Mouse (Mus musculus) hindlimb bud, embryonic 11.5 days (tissue): ENCODE data around the gene Apol7e.
"Not testable (repeated sequence)": the region's sequence is repeated elsewhere in the genome, so short reads cannot be mapped to it uniquely, and the experiment has no call there.

ENCODE experiments used
- DNase-seq: peaks from one replicate; pipeline ENCODE4 v3.0.0-alpha.2; 2012; ENCODE audit warnings: low read depth, low spot score; ENCODE audit errors: extremely low spot score

Gene Apol7e

DNA sequence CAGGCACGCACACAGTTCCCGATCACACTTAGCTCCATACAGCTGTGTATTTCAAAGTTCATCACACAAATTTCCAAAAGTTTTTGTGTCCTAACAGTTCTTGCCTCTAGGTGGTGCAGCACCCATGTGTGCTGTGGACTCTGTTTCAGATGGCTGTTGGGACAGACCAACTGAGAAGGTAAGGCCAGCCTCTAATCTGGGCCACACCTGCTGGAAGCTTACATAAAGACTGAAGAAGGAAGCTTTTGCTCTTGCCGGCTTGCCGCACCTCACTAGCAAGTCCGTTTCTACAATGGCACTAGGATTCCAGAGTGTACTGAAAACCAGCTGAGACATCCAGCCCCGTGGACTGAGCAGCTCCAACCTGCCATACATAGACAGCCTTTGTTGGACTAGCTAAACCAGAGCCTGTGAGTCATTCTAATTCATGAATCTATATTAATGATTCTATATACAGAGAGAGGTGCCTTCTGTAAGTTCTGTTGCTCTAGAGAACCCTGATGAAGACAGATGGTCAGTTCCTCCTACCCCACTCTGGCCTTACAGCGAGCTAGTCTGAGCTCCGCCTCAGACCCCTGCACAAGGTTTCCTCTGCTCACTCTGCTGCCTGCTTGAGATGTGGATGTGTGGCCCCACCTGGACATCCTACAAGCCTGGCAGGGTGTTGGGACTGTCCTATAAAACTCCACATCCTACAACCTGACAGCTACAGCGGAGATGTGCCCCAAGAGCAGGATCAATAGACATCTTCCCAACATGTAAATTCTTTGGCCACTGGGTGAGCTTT, 42.0 kb downstream of the Apol7e start:
- DNase-seq: no peak

- DNase-seq: not testable (repeated sequence)
These were observed 42.9 kb downstream of the Apol7e start for GRCm38 (mm10) chr15:77741556-77741955.

DNA sequence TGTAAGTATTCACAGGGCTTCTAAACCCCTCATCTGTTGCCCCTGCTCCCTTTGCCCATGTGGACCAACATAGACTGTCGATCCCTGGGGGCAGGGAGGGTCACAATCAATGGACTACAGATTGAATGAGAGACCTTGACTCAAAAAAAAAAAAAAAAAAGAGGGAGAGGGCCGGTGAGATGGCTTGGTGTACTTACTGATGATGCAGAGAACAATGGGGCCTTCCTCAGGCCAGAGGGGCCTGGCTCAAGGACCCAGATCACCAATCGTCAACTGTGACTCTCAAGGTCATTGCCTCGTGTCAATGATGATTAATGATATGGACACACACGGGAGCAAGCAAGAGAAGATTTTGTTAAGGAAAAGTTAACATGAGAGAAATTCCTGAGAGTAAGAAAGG, 46.0 kb downstream of the Apol7e start:
- DNase-seq: no peak

- DNase-seq: no peak
These were observed 46.4 kb downstream of the Apol7e start for GRCm38 (mm10) chr15:77745081-77745480.

GRCm38 (mm10) chr15:77746326-77746725, 47.7 kb downstream of the Apol7e start:
- DNase-seq: no peak

- DNase-seq: no peak
These were observed 49.8 kb downstream of the Apol7e start for GRCm38 (mm10) chr15:77748414-77748813.

- no peak for DNase-seq
These were observed 51.1 kb downstream of the Apol7e start for GRCm38 (mm10) chr15:77749717-77750116.

DNA sequence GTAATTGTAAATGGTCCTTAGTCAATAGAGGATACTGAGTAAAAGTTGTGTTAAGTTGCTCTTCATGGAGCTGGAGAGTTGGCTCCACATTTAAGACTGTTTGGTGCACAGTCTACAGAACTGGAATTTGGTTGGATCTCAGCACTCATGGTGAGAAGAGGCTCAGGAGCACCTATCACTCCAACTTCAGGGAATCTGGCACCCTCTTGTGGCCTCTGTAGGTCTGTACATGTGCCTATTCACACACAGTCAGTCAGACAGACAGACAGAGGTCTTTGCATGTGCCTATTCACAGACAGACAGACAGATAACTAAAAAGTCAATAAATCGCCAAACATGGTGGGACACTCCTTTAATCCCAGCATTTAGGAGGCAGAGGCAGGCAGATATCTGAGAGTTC, 51.8 kb downstream of the Apol7e start:
- DNase-seq: no peak

GRCm38 (mm10) chr15:77752443-77752842, 53.8 kb downstream of the Apol7e start:
- no peak for DNase-seq

DNA sequence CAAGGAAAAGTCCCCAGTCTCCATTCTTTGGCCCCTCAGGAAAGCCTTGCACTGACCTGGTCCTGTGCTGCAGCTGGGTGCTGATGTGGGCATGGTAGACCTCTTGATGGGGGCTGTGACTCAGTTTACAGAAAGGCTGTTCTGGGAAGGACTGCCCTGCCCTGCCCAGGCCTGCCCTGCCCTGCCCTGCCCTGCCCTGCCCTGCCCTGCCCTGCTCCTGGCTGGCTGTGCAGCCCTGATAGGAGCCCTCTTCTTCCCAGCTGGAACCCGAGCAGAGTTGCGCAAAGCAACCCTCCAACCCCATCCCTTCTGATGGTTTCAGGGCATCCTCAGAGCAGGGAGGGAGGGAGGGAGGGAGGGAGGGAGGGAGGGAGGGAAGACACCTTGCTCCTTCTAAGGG, 56.5 kb downstream of the Apol7e start:
- no peak for DNase-seq

DNA sequence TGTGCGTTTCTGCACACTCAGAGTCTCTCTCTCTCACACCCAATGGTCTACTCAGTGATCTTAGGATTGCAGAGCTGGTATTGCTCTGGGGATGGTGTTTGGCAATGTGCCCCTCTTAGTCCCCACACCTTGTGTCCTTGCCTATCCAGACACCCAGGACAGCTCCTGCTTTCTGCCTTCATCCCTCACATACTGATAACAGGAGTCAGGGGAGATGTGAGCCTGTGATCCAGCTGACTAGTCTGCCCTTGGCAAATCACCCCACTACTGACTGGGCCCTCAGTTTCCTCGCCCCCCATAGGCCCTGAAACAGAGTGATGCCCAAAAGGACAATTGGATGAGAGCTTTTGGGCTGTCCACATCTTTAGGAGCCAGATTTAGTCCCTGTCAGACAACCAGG, 57.4 kb downstream of the Apol7e start:
- DNase-seq: no peak

GRCm38 (mm10) chr15:77756848-77757247, 58.2 kb downstream of the Apol7e start, which contains the start of gene Apol8:
TSS of gene Apol8 (minus strand) at chr15:77757003.
- DNase-seq: peak; percentile 26

- no peak for DNase-seq
These were observed 59.0 kb downstream of the Apol7e start for GRCm38 (mm10) chr15:77757586-77758226.

GRCm38 (mm10) chr15:77760037-77760436, 61.4 kb downstream of the Apol7e start:
- DNase-seq: no peak

DNA sequence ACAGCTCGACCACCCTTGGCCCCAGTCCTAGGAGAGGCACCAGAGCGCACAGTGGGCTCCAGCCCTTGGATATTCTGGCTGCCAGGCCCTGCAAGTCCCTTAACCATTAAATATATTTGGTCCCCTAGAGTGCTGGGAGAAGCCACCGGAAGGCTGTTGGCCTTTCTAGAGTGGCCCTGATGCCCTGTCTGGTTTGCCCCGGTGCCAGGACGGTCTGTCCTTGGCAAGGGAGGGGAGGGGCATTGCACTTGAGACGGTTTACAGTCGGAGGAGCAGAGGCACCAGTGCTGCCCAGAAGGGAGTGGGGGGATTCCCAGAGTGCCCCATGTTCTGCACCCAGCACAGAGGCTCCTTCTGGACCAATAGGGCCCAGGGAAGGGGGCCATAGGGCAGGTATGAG, 62.4 kb downstream of the Apol7e start:
- DNase-seq: no peak

- DNase-seq: no peak
These were observed 63.1 kb downstream of the Apol7e start for GRCm38 (mm10) chr15:77761561-77762380.

- no peak for DNase-seq
These were observed 64.4 kb downstream of the Apol7e start for GRCm38 (mm10) chr15:77763050-77763449.

DNA sequence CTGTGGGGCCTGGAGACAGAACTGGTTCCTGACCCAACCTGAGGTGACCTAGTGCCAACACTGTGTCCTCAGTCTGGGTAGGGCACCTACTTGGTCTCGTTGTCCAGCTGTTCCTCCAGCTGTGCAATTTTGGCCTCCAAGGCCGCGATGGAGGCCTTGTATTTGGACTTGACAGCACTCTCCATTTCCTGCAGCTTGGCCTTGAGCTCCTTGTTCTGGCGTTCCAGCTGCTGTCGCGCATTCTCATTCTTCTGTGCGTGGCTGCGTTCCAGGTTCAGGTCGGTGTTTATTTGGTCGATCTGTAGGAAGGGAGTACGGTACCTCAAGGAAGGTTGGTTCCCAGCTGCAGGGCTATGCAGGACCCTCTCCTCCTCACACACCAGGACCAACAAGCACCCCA, 65.0 kb downstream of the Apol7e start:
- no peak for DNase-seq

GRCm38 (mm10) chr15:77764391-77765006, 65.8 kb downstream of the Apol7e start:
- no peak for DNase-seq

DNA sequence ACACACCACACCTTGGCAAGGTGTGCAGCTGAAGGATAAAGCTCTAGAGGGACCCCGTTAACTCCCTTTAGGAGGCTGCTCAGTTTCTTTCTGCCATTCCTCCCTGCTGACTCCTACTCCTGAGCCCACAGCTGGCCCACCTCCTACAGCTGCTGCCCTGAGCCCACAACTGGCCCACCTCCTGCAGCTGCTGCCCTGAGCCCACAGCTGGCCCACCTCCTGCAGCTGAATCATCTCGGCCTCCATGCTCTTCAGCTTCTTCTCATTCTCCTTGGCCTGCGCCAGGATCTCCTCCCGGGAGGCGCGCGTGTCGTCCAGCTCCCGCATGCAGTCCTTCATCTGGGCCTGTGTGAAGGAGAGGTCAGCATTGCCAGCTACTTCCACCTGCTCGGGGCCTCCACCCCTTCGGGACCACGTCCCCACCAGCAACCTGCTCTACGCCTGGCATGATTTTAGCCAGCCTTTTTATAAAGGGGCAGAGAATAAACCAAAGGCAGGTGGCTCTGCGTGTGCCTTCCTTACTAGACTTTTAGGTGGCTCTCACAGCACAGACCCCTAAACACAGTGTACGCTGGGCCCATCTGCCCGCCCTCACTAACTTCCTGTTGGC, 66.9 kb downstream of the Apol7e start:
- no peak for DNase-seq

DNA sequence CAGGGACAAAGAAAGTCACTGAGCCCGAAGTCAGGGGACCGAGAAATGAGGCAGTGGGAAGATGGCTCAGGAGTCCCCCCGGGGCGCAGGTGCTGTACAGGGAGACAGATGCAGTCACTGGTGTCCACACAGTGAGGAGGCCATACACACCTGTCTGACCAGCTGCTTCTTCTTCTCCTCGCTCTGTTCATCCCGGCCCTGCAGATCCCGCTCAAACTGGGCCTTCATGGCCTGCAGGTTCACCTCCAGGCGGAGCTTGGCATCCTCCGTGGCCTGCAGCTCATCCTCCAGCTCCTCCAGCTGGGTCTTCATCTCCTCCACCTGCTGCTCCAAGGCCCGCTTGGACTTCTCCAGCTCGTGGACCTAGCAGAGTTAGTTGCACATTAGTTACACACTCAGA, 68.3 kb downstream of the Apol7e start:
- no peak for DNase-seq
